Mouse (Mus musculus): ENCODE measurements around the gene Gorab.

Gene Gorab

GRCm38 (mm10) chr1:163356167-163356566 lies 47.3 kb downstream of the Gorab start:
- no peak for DNase-seq (ENCODE audit: low spot score)

GRCm38 (mm10) chr1:163355626-163356156 lies 47.8 kb downstream of the Gorab start:
- no peak for DNase-seq (ENCODE audit: low spot score)

GRCm38 (mm10) chr1:163350988-163351387 lies 52.5 kb downstream of the Gorab start:
- no peak for DNase-seq (ENCODE audit: low spot score)

GRCm38 (mm10) chr1:163345541-163345940 lies 57.9 kb downstream of the Gorab start:
- DNase-seq (ENCODE audit: low spot score): no peak

- DNase-seq (ENCODE audit: low spot score): no peak
These were observed 58.5 kb downstream of the Gorab start for GRCm38 (mm10) chr1:163344931-163345330.

DNA sequence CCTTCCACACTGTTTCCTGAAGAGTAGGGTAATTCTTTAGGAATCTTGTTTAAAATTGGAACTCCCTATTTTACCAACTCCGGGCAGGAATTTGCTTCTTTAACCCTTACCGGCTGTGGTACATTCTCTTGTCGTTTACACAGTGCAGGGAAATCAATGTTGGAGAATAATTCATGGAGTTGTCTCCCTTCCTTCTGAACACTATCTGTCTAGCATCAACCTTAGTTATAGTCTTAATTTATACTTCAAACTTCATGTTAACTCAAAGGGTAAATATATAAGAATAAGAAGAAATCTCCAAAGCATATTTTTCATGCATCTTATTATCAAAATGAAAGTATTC lies 64.3 kb downstream of the Gorab start:
- no peak for DNase-seq (ENCODE audit: low spot score)

DNA sequence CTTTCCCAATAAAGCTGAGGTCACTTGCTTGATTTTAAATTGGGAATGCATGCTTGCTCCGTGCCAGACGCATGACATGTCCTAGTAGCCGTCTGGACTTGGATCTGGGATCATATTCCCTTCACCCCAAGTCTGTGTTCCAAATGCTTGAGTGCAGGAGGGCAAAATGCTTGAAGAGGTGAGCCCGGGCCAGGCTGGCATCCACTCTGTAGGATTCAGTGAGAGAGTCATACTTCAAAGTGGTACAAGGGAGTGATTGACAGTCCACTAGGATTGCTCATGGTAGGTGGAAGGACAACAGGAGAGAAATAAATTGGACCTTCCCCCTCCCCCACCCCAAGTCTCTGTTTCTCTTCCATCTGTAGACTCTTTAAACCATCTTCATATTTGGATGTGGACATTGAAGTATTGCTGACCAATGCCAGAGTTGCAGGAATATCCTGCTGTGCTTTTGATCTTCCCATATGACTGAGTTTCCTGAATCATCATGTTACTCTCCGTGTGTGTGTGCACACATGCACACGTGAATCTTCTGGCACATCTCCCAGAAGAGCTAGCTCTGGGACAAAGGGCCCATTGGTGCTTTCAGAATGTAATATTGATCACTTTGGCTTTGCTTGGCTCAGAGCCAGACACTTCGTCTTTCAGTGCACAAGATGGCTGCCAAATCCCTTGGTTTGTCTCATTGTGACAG lies 64.8 kb downstream of the Gorab start:
- DNase-seq (ENCODE audit: low spot score): no peak

GRCm38 (mm10) chr1:163337821-163338220 lies 65.6 kb downstream of the Gorab start:
- no peak for DNase-seq (ENCODE audit: low spot score)
